In genomic region chr4:140326706-140327440, GRCm38 (mm10) we compare ENCODE assay signal across 14 mouse cellular contexts.
DNase-seq lines count a peak whose midpoint lies in the region; ATAC-seq and TF ChIP-seq lines count a peak whose summit lies in the region.
"Had no signal": no experiment of that assay in that cellular context is flagged by ENCODE, and none has a peak within 500 bp of the region (broad histone marks: within the 10 kb centered on the region; RNA-seq: fewer than 3 reads in every experiment).

No protein-coding gene starts in this region.

- no peaks in the 10 kb centered on the region for H3K4me1 ChIP-seq in megakaryocyte, embryonic 14.5 days
- no peaks in the 10 kb centered on the region for H3K4me1 ChIP-seq in embryonic facial prominence, embryonic 10.5 days
- H3K4me1 ChIP-seq in testis, adult 2 months (ENCODE audit: control insufficient read depth, insufficient read depth, low read length), result peaks cover 2% of the 10 kb centered on the region; the same call in 1 of the 2 replicates
- H3K4me1 ChIP-seq: kidney, embryonic 15.5 days had no signal

- TF ChIP-seq CTCF in testis, adult 2 months (IDR thresholded peaks at IDR 0.05; ENCODE audit: control insufficient read depth, insufficient read depth, insufficient replicate concordance, low read depth, low read length), result no peak

- peaks cover 92% of the 10 kb centered on the region for H3K9me3 ChIP-seq in megakaryocyte, embryonic 14.5 days
- peaks cover 19% of the 10 kb centered on the region; the same call in 1 of the 2 replicates for H3K9me3 ChIP-seq in embryonic facial prominence, embryonic 10.5 days
- H3K9me3 ChIP-seq: kidney, embryonic 15.5 days had no signal

- WGBS in embryonic facial prominence, embryonic 10.5 days, result 31% methylated on average over 10 of the region's 10 CpGs

- ATAC-seq in megakaryocyte, adult 5-6 weeks (ENCODE audit: poor library complexity, severe bottlenecking), result no peak
- ATAC-seq: forebrain, postnatal 0 days had no signal

- no peak overlapping the region for H3K27ac ChIP-seq in embryonic facial prominence, embryonic 10.5 days (replicated peaks)
- no peak overlapping the region for H3K27ac ChIP-seq in testis, adult 2 months (ENCODE audit: control insufficient read depth, insufficient read depth, low read depth, low read length)
- H3K27ac ChIP-seq: heart, adult 2 months; kidney, embryonic 15.5 days had no signal

- H3K36me3 ChIP-seq in megakaryocyte, embryonic 14.5 days (replicated peaks; ENCODE audit: low read length), result no peaks in the 10 kb centered on the region
- no peaks in the 10 kb centered on the region for H3K36me3 ChIP-seq in embryonic facial prominence, embryonic 10.5 days (replicated peaks)
- H3K36me3 ChIP-seq in testis, adult 2 months (ENCODE audit: control insufficient read depth, insufficient read depth, low read length), result no peaks in the 10 kb centered on the region
- H3K36me3 ChIP-seq: kidney, embryonic 15.5 days had no signal

- TF ChIP-seq POLR2A in testis, adult 2 months (IDR thresholded peaks at IDR 0.05; ENCODE audit: control insufficient read depth, low read depth, low read length), result no peak

- no peaks in the 10 kb centered on the region for H3K27me3 ChIP-seq in megakaryocyte, embryonic 14.5 days (replicated peaks)
- no peaks in the 10 kb centered on the region for H3K27me3 ChIP-seq in embryonic facial prominence, embryonic 10.5 days (replicated peaks; ENCODE audit: low read depth, poor library complexity, severe bottlenecking)
- no peaks in the 10 kb centered on the region for H3K27me3 ChIP-seq in testis, adult 2 months (ENCODE audit: control insufficient read depth, insufficient read depth, low read length)
- H3K27me3 ChIP-seq: kidney, embryonic 15.5 days had no signal

- H3K4me3 ChIP-seq in megakaryocyte, embryonic 14.5 days (replicated peaks), result peak overlapping the region; percentile 9
- H3K4me3 ChIP-seq in embryonic facial prominence, embryonic 10.5 days, result no peak overlapping the region
- peak overlapping the region; percentile 4 for H3K4me3 ChIP-seq in testis, adult 2 months (ENCODE audit: control insufficient read depth, low read depth, low read length)
- H3K4me3 ChIP-seq: heart, adult 2 months; kidney, embryonic 15.5 days had no signal

- peak; percentile 29 for DNase-seq in NIH3T3 (ENCODE audit: low read depth)
- DNase-seq in embryonic facial prominence, embryonic 10.5 days (ENCODE audit: low spot score), result peak; percentile 31
- DNase-seq in gastrocnemius, postnatal 10 days, result no peak
- DNase-seq in frontal cortex, postnatal 14 days (ENCODE audit: low spot score in 2 of 2), result no peak
- DNase-seq: cerebellum, adult 2 months; forebrain, postnatal 0 days; heart, adult 2 months; liver; lung, postnatal 10 days; thymus, adult 2 months had no signal

Comparison
In these comparisons a context has a peak if more than half of its experiments do, and no peak if none do; other contexts are left out.
1. DNase-seq: peak in NIH3T3 (single experiment) and embryonic facial prominence, embryonic 10.5 days (single experiment); none in gastrocnemius, postnatal 10 days (single experiment) and frontal cortex, postnatal 14 days (0 of 2).